10 mouse cellular contexts compared by ENCODE assay signal in the genomic region with DNA sequence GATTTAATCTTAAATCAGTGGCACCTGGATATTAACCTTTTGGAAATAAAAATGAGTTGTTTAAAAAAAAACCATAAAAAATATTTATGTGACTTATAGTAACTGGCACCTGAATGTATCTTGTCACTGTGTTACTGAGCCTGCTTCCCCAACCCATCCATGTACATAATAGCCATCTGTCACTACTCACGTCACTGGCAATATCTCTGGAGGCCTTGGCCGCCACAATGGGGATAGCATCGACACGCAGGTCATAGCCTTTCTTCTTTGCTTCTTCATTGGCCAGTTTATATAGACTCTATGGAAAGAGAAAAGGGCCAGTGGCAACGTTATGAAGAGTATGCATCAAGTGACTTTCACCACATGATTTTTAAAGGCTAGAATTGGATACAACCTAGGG.
"Had no signal": no experiment of that assay in that cellular context is flagged by ENCODE, and none has a peak within 500 bp of the region (broad histone marks: within the 10 kb centered on the region; RNA-seq: fewer than 3 reads in every experiment).

No protein-coding gene starts in this region.

- H3K9ac ChIP-seq: limb, embryonic 13.5 days; liver, embryonic 14.5 days; midbrain, embryonic 13.5 days; neural tube, embryonic 15.5 days had no signal

- H3K36me3 ChIP-seq: limb, embryonic 13.5 days; midbrain, embryonic 13.5 days; neural tube, embryonic 15.5 days had no signal

- H3K9me3 ChIP-seq: limb, embryonic 13.5 days; midbrain, embryonic 13.5 days; neural tube, embryonic 15.5 days had no signal

- H3K4me2 ChIP-seq: limb, embryonic 13.5 days; midbrain, embryonic 13.5 days; neural tube, embryonic 15.5 days had no signal

- H3K4me1 ChIP-seq: limb, embryonic 13.5 days; neural tube, embryonic 15.5 days had no signal

- DNase-seq: kidney, postnatal 4 days; left cerebral cortex, postnatal 4 days; lung, adult 18-20 months; thymus, postnatal 4 days had no signal

- H3K27ac ChIP-seq: limb, embryonic 13.5 days; liver, embryonic 14.5 days; midbrain, embryonic 13.5 days; neural tube, embryonic 15.5 days; stomach, postnatal 0 days had no signal

- H3K27me3 ChIP-seq: limb, embryonic 13.5 days; midbrain, embryonic 13.5 days; neural tube, embryonic 15.5 days had no signal

- H3K4me3 ChIP-seq: limb, embryonic 13.5 days; midbrain, embryonic 13.5 days; myocyte; neural tube, embryonic 15.5 days had no signal

- ATAC-seq: midbrain, embryonic 13.5 days had no signal
